Mouse (Mus musculus) MEL (cell line): ENCODE data around the gene Fkbp5.

ENCODE experiments used
- BHLHE40 ChIP-seq: IDR thresholded peaks from 2 replicates; pipeline ENCODE4 v1.6.1; 2012; ENCODE audit warnings: low read depth, mild to moderate bottlenecking, inconsistent platforms, low read length, improper control_type of control experiment, borderline replicate concordance
- CTCF ChIP-seq, 3 experiments: IDR thresholded peaks in 2 of 3; conservative IDR thresholded peaks in 1 of 3; 2 replicates each; pipeline ENCODE4 v1.5.1; 2011 to 2012; ENCODE audit warnings: low read length in 3 of 3, low read depth in 2 of 3, mild to moderate bottlenecking in 2 of 3, improper control_type of control experiment in 1 of 3, inconsistent platforms in 1 of 3, mixed read lengths in 1 of 3, moderate library complexity in 1 of 3; ENCODE audit not compliant: control insufficient read depth in 1 of 3, insufficient read depth in 1 of 3, poor library complexity in 1 of 3, severe bottlenecking in 1 of 3
- EP300 ChIP-seq, 2 experiments: IDR thresholded peaks; 2 replicates each; pipeline ENCODE4 v1.6.1; 2011; ENCODE audit warnings: improper control_type of control experiment in 2 of 2, low read length in 2 of 2, low read depth in 1 of 2, mild to moderate bottlenecking in 1 of 2
- MAX ChIP-seq: IDR thresholded peaks from 2 replicates; pipeline ENCODE4 v1.6.1; 2011; ENCODE audit warnings: low read length, improper control_type of control experiment
- MAZ ChIP-seq: IDR thresholded peaks from 2 replicates; pipeline ENCODE4 v1.6.1; 2012; ENCODE audit warnings: low read depth, mild to moderate bottlenecking, inconsistent platforms, low read length, improper control_type of control experiment
- MXI1 ChIP-seq: IDR thresholded peaks from 2 replicates; pipeline ENCODE4 v1.6.1; 2011; ENCODE audit warnings: mild to moderate bottlenecking, low read depth, low read length, improper control_type of control experiment
- POLR2A ChIP-seq, 2 experiments: IDR thresholded peaks; 2 replicates each; pipeline ENCODE4 v1.6.1; 2011 to 2012; ENCODE audit warnings: low read length in 2 of 2, mild to moderate bottlenecking in 2 of 2, control low read depth in 1 of 2, improper control_type of control experiment in 1 of 2, low read depth in 1 of 2, moderate library complexity in 1 of 2; ENCODE audit not compliant: control insufficient read depth in 1 of 2, insufficient read depth in 1 of 2, poor library complexity in 1 of 2
- RCOR1 ChIP-seq: IDR thresholded peaks from 2 replicates; pipeline ENCODE4 v1.6.1; 2012; ENCODE audit warnings: low read depth, mild to moderate bottlenecking, inconsistent platforms, low read length, improper control_type of control experiment
- TBP ChIP-seq: IDR thresholded peaks from 2 replicates; pipeline ENCODE4 v1.8.0; 2011; ENCODE audit warnings: low read depth, low read length, improper control_type of control experiment
- TCF12 ChIP-seq: IDR thresholded peaks from 2 replicates; pipeline ENCODE4 v1.6.1; 2014; ENCODE audit warnings: low read depth, mild to moderate bottlenecking, inconsistent platforms, low read length, improper control_type of control experiment, moderate library complexity

DNA sequence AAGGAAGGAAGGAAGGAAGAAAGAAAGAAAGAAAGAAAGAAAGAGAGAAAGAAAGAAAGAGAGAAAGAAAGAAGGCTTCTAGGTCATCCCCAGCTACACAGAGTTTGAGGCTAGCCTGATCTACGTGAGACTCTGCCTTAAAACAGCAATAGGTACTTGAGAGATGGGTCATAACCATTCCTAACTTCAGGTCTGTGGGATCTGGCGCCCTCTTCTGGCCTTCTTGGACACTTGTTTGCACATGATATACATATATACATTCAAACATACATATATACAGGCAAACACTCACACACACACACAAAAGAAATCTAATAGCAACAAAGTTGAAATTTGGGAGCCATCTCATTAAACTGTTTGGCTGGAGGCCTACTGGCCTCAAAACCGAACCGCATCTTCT is 133.0 kb downstream of the Fkbp5 start:
- no peak for TF ChIP-seq MAX
- TF ChIP-seq CTCF (IDR thresholded peaks at IDR 0.05 in 2 of 3, conservative IDR thresholded peaks at IDR 0.05 in 1 of 3; ENCODE audit: control insufficient read depth in 1 of 3, insufficient read depth in 1 of 3, low read depth in 2 of 3, low read length in 3 of 3, poor library complexity in 1 of 3, severe bottlenecking in 1 of 3), result peak; percentile 58 to 71 (median 64)
- TF ChIP-seq POLR2A (IDR thresholded peaks at IDR 0.05; ENCODE audit: control insufficient read depth in 1 of 2, insufficient read depth in 1 of 2, low read depth in 1 of 2, low read length in 2 of 2, poor library complexity in 1 of 2), result no peak
- no peak for TF ChIP-seq TCF12
- TF ChIP-seq RCOR1, result no peak
- no peak for TF ChIP-seq TBP
- TF ChIP-seq BHLHE40, result no peak
- TF ChIP-seq EP300 (IDR thresholded peaks at IDR 0.05; ENCODE audit: low read depth in 1 of 2, low read length in 2 of 2), result no peak
- no peak for TF ChIP-seq MAZ
- TF ChIP-seq MXI1, result no peak
